Mouse (Mus musculus) myocyte (in vitro differentiated cells): ENCODE measurements at regions not wholly inside any gene's neighbourhood (a gene's known extent, or its start where the extent isn't known, plus 50 kb on each side); places are given as distances from the start of the nearest gene placed in this dataset.

Experiments used
- E2F4 ChIP-seq: IDR thresholded peaks from one replicate; pipeline ENCODE4 v1.6.1; 2011; ENCODE audit warnings: mild to moderate bottlenecking, control low read depth, moderate library complexity; ENCODE audit not compliant: insufficient read depth
- POLR2A ChIP-seq: IDR thresholded peaks from one replicate; pipeline ENCODE4 v1.6.1; 2011; ENCODE audit warnings: low read depth, mild to moderate bottlenecking, control low read depth, moderate library complexity; ENCODE audit not compliant: insufficient read length

DNA sequence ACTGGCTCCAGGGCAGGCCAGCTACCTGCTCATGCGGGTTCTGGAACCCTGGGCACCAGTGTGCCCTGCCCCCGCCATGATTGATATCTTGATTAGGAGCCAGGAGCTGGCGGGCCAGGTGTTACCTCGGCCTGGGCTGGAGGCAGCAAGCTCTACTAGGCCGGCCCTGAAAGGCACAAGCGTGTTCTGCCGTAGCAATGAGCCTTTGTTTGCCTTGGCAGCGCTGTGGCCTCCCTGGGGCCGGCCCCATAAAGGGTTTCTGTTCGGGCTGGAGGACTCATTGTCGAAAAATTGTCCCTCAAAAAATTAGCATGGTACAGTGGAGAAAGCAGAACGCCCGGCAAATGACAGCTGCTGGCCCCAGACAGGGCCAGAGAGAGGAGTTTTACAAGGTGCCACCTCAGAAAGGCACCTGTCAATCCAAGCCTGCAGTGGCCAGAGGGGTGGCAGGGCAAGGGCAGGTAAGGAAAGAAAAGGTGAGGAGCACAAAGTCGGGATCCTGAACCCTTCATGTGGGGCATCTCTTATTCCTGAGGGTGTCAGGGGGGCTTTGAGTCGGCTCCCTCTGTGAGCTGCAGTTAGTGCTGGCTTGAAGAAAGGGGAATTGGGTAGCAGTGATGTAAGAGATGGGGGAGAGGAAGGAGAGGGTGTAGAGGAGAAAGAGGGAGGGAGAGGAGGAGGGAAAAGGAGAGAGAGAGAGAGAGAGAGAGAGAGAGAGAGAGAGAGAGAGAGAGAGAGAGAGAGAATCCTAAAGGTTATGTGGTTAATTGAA lies 92.9 kb downstream of the Inhbb start:
- TF ChIP-seq POLR2A (no peak), E2F4 (no peak)
